Mouse (Mus musculus) 3134 (cell line): ENCODE results near the gene Diexf.

Experiments used
- DNase-seq: peaks from one replicate; pipeline ENCODE4 v3.0.0-alpha.2; 2011; ENCODE audit warnings: low spot score; ENCODE audit not compliant: insufficient read length; ENCODE audit errors: extremely low read depth

Gene Diexf

DNA sequence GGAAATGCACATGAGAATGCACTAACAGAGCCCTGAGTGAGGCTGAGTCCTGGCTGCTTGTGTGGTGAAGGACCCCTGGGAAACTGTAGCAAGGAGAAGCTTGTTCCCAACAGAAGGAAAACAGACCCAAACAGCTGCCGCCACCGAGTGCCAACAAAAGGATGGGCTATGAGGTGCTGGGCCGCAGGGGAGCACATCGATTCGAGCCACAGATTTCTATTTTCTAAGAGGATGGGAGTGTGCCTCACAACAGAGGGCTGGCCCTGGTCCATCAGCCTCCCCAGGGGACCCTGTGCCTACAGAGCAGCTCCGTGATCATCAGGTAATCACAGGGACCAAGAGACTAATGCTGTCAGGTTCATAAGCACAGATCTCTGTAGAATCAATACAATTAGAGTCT, 40.9 kb downstream of the Diexf start:
- DNase-seq, result no peak

GRCm38 (mm10) chr1:193086842-193087476, 43.1 kb downstream of the Diexf start:
- no peak for DNase-seq

GRCm38 (mm10) chr1:193086111-193086841, 43.8 kb downstream of the Diexf start:
- DNase-seq, result no peak

GRCm38 (mm10) chr1:193085541-193086020, 44.5 kb downstream of the Diexf start:
- no peak for DNase-seq

DNA sequence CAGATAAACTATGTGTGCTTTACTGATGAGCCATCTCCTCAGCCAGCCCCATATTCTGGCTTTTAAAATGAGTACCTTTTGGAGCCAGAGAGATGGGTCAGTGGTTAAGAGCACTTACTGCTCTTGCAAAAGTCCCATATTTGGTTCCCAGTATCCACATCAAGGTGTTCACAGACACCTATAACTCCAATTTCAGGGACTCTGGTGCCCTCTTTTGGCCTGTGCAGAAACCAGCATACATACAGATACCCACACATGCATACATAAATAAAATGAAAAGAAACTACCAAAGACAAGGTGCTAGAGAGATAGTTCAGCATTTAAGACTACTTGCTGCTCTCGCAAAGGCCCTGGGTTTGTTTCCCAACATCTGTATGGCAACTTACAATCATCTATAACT, 46.1 kb downstream of the Diexf start:
- no peak for DNase-seq

DNA sequence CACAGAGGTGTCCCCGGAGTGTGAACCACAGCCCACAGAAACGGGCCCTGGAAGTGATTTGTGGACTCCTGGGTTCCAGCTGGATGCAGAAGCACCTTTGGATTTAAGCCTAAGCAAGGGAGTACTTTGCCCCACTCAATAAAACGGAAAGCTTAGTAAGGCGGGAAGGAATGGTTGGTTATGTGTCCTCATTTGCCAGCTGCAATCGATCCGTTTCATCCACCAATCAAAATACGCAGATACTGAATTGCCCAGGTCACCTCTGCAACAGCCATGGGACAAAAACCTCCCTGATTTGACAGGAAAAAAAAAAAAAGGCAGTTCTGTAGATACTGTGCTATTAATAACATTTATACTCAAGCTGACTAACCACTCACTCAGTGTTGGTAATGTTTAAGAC, 47.0 kb downstream of the Diexf start:
- no peak for DNase-seq

DNA sequence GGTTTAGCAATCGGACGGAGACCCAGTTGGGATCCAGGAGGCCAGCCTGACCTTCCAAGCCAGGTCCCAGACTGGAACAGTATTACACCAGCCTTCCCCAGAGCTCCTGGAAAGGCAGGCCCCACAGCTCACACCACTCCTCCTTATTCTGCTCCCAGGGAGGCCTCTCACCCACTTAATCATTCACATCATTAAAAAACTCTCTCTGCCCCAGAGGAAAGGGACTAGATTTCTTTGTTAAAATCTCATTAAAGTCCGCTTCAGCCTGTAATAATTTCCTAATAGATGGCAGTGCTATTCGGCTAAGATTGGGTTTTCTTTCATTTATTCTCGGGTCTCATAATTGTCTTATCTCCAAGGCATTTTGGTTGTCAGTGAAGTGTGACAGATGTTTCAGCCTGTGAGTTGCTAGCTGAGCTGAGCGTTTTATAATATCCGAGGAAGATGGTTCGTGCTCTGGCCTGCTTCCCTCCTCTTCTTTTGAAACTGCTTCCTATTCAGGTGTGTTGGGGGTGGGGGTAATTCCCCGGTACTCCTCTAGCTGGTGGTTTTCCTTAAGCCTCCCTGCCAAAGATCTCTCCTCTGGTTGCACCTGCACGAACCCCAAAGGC, 47.7 kb downstream of the Diexf start:
- DNase-seq, result no peak

GRCm38 (mm10) chr1:193062618-193063017, 67.5 kb downstream of the Diexf start:
- DNase-seq, result no peak

DNA sequence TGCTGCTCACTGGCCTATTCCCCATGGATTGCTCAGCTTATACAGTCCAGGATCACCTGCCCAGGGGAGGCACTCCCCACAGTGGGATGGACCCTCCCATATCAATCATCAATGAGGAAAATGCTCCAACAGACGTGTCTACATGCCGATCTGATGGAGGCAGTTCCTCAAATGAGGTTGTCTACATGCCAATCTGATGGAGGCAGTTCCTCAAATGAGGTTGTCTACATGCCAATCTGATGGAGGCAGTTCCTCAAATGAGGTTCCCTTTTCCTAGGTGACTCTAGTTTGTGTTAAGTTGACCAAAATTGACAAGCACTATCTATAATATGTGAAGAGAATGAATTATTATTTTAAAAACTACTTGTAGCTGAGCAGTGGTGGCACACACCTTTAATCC, 69.9 kb downstream of the Diexf start:
- no peak for DNase-seq

DNA sequence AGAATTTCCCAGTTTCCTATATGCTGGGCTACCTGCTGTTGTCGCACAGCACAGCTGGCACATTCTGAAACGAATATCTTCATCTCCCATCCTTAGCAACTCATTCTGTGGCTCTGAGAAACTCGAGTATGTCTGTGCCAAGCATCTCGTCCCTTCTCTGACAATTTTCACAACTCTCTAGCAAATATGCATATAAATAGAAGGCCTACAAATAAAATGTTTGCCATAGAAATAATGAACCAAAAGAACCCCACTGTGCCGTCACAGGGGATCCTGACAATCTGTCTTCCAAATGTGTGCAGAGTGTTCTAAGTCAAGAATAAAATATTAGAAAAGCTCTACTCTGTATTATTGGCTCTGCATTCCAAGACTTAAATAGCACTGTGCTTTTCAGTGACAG, 70.5 kb downstream of the Diexf start:
- DNase-seq, result no peak

- DNase-seq, result no peak
Measured at GRCm38 (mm10) chr1:193054401-193054800, 75.7 kb downstream of the Diexf start.

DNA sequence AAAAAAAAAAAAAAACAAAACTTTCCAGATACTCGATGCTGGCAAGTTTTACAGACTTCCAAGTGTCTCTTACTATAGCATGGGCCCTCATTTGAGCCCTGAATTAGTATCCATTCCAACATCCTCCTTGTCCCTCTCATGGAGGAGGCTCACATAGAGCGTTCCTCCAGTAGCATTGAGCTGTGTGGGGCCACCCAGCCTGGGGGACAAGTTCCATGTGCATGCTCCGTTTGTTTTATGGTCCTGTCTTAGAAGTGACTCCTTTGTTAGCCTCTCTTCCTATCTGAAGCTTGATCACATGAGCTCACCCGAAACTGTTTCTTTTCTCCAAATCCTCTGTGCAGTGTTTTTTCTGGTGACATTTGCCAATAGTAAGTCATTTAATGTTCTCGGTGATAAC, 77.0 kb downstream of the Diexf start:
- no peak for DNase-seq

- no peak for DNase-seq
Measured at GRCm38 (mm10) chr1:193047616-193048015, 82.5 kb downstream of the Diexf start.

DNA sequence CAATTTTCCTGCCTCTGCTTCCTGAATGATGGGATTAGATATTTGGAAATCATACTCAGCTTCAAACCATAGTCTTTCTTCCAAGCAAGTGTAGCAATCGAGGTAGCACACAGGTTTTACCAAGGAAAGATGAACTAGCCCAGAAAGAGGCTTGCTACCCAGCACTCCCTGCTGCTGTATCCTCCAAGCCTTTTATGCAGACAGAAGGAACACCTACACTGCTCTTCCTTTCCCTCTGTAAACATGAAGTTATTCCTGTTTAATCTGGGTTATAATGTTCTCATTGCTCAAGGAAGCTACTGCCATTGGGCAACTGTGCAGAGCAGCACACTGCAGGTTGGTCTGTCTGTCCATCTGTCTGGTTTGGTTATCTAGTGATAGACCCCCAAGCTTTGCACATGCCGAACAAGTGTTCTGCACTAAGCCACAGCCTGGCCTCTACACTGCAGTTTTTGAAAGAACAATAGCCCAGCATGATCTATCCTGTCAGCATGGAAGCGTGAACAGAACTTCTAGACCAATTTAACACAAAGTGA, 87.2 kb downstream of the Diexf start:
- DNase-seq, result no peak
